Mouse (Mus musculus): ENCODE measurements around the gene Antxr1.

DNA sequence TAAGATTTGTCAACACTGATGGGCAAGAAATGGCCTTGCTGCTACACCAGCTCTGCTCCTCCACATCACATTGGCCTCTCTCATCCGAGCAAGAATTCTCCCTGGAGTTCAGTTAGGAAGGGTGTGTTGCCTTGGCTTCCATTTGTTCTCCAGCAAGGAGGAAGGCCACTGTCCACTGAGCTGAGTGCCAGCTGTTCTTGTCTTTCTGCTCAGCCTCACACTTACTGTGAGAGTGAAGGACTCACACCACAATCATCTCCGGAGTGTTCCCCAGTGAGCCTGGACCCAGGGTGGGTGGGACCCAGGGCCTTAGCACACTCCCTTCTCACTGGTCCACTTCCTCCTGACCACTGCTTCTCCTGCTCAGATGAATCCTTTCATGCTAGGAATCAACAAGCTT lies 8.7 kb downstream of the Antxr1 start:
- no peak for TF ChIP-seq CTCF (IDR thresholded peaks at IDR 0.05; ENCODE audit: insufficient read depth, low read length)
- no peak for TF ChIP-seq POLR2A (IDR thresholded peaks at IDR 0.05; ENCODE audit: borderline replicate concordance, extremely low read depth, low read depth, low read length)

All from lung, adult 2 months (tissue).